Mouse (Mus musculus) effector memory CD4-positive, alpha-beta T cell, adult 5 months (primary cell): ENCODE measurements around the gene Gm42715. TPM values are rescaled to one million over a fixed set of nuclear protein-coding genes. Genes with fewer than 3 reads are reported as not detected.

Experiments used
- polyA plus RNA-seq: library from polyadenylated mRNA; unstranded; fragments of 100-300 nt; shearing (Covaris generic); gene quantifications from one replicate; pipeline ENCODE4 v1.2.1, GENCODE M21; 2017

Gm42715 gene
- 4.3 TPM for polyA plus RNA-seq

GRCm38 (mm10) chr7:127519284-127519683, at the start of gene Gm42715:
Gm42715 (plus strand) TSS chr7:127519584.

GRCm38 (mm10) chr7:127478635-127479317, 40.6 kb upstream of the Gm42715 start, which contains the start of gene Fbrs:
Fbrs (plus strand) TSS chr7:127479199.

GRCm38 (mm10) chr7:127511808-127512230, 7.6 kb upstream of the Gm42715 start, which contains the start of gene Srcap:
Srcap (plus strand) TSS chr7:127511983.

GRCm38 (mm10) chr7:127561340-127561858, 42.0 kb downstream of the Gm42715 start, which contains the start of gene Tmem265:
Tmem265 (plus strand) TSS chr7:127561390.

GRCm38 (mm10) chr7:127572895-127573471, 53.6 kb downstream of the Gm42715 start, which contains the start of gene Phkg2:
Phkg2 (plus strand) TSS chr7:127573340.

GRCm38 (mm10) chr7:127588011-127588871, 68.9 kb downstream of the Gm42715 start, which contains the start of the genes Ccdc189 and Rnf40:
Ccdc189 (minus strand) TSS chr7:127588595.
Rnf40 (plus strand) TSS chr7:127588767.

GRCm38 (mm10) chr7:127614891-127615843, 95.8 kb downstream of the Gm42715 start, which contains the start of gene Zfp629:
Zfp629 (minus strand) TSS chr7:127615797.

Other genes starting within 250 kb of the Gm42715 start
- 24.9 TPM for gene Sephs2, start 245.5 kb upstream of the Gm42715 start, polyA plus RNA-seq
- 346 TPM for gene Itgal, start 223.3 kb upstream of the Gm42715 start, polyA plus RNA-seq
- 0.21 TPM for gene Zfp768, start 174.0 kb upstream of the Gm42715 start, polyA plus RNA-seq
- 19.6 TPM for gene Zfp747, start 143.5 kb upstream of the Gm42715 start, polyA plus RNA-seq
- 5.6 TPM for gene 9130019O22Rik, start 132.4 kb upstream of the Gm42715 start, polyA plus RNA-seq
- gene E430018J23Rik, start 126.0 kb upstream of the Gm42715 start, polyA plus RNA-seq, result 3.7 TPM
- 10.0 TPM for gene Zfp764, start 112.8 kb upstream of the Gm42715 start, polyA plus RNA-seq
- gene Zfp688, start 97.5 kb upstream of the Gm42715 start, polyA plus RNA-seq, result 18.7 TPM
- gene Zfp689, start 70.4 kb upstream of the Gm42715 start, polyA plus RNA-seq, result 12.1 TPM
- gene Prr14, start 60.0 kb upstream of the Gm42715 start, polyA plus RNA-seq, result 122 TPM
- gene Fbrs, start 40.4 kb upstream of the Gm42715 start, polyA plus RNA-seq, result 16.1 TPM
- gene Srcap, start 7.6 kb upstream of the Gm42715 start, polyA plus RNA-seq, result 93.5 TPM
- gene Tmem265, start 41.8 kb downstream of the Gm42715 start, polyA plus RNA-seq, result 10.3 TPM
- gene Phkg2, start 53.8 kb downstream of the Gm42715 start, polyA plus RNA-seq, result 82.7 TPM
- 0.39 TPM for gene Ccdc189, start 69.0 kb downstream of the Gm42715 start, polyA plus RNA-seq
- 108 TPM for gene Rnf40, start 69.2 kb downstream of the Gm42715 start, polyA plus RNA-seq
- 1.7 TPM for gene Zfp629, start 96.2 kb downstream of the Gm42715 start, polyA plus RNA-seq
- gene Bcl7c, start 189.3 kb downstream of the Gm42715 start, polyA plus RNA-seq, result 59.3 TPM
- not detected for gene Ctf1, start 193.2 kb downstream of the Gm42715 start, polyA plus RNA-seq
- gene Ctf2, start 212.6 kb downstream of the Gm42715 start, polyA plus RNA-seq, result not detected
- gene Fbxl19, start 225.0 kb downstream of the Gm42715 start, polyA plus RNA-seq, result 0.71 TPM